Mouse (Mus musculus): Measurements from ENCODE around the gene Prkce. TPM values are rescaled to one million over a fixed set of nuclear protein-coding genes. Genes with fewer than 3 reads are reported as not detected.

Gene Prkce
- polyA plus RNA-seq, 1 experiment, result 4.8 TPM

DNA sequence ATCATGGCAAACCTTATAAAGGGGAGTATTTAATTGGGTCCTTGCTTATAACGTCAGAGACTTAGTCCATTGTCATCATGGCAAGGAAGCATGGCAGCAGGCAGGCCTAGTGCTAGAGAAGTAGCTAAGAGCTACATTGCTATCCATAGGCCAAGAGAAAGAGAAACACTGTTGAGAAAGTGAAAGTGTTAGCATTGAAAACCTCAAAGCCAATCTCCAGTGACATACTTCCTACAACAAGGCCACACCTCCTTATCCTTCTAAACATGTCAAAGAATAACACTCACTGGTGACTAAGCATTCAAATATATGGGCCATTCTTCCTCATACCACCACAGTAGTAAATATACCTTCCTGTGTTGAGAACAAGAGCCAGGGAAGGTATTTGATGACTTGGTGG is 20.2 kb downstream of the Prkce start:
- Histone ChIP-seq H3K27ac (ENCODE audit: control insufficient read depth, insufficient read depth, low read depth, low read length, poor library complexity) (no peak overlapping the region), H3K4me1 (ENCODE audit: control insufficient read depth, insufficient read depth, low read length) (peaks cover 5% of the 10 kb centered on the region; the same call in 1 of the 2 replicates), H3K4me3 (replicated peaks; ENCODE audit: control insufficient read depth, low read depth, low read length) (no peak overlapping the region)
- WGBS, result 5% methylated on average over 1 of the region's 1 CpGs
- no peak for TF ChIP-seq CTCF (IDR thresholded peaks at IDR 0.05; ENCODE audit: control insufficient read depth, insufficient read depth, low read length)
- TF ChIP-seq POLR2A (IDR thresholded peaks at IDR 0.05; ENCODE audit: borderline replicate concordance, control insufficient read depth, low read depth, low read length), result no peak

DNA sequence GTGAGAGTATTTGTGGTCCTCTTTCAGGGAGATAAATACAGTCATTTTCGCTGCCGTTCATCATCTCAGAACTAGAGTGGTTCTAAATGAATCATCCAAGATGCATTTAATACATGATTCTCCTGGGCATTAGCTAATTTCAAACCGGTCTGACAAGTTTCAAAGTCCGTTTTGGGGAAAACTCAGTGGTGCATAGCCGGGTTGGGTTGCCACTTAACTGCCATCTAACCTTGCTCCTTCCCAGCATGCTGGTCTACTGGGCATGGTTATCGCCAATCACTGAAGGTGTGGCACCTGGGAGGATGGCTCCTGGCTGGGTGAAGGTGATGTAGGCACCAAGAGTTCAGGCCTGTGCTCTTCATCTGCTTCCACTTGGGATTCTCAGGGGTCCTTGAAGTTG is 26.4 kb downstream of the Prkce start:
- H3K4me1 ChIP-seq (ENCODE audit: control insufficient read depth, insufficient read depth, low read length), result no peaks in the 10 kb centered on the region
- TF ChIP-seq POLR2A (IDR thresholded peaks at IDR 0.05; ENCODE audit: borderline replicate concordance, control insufficient read depth, low read depth, low read length) (no peak), CTCF (IDR thresholded peaks at IDR 0.05; ENCODE audit: control insufficient read depth, insufficient read depth, low read length) (no peak)
- WGBS, result 83% methylated on average over 6 of the region's 6 CpGs
- no peak overlapping the region for H3K27ac ChIP-seq (ENCODE audit: control insufficient read depth, insufficient read depth, low read depth, low read length, poor library complexity)
- no peak overlapping the region for H3K4me3 ChIP-seq (replicated peaks; ENCODE audit: control insufficient read depth, low read depth, low read length)

DNA sequence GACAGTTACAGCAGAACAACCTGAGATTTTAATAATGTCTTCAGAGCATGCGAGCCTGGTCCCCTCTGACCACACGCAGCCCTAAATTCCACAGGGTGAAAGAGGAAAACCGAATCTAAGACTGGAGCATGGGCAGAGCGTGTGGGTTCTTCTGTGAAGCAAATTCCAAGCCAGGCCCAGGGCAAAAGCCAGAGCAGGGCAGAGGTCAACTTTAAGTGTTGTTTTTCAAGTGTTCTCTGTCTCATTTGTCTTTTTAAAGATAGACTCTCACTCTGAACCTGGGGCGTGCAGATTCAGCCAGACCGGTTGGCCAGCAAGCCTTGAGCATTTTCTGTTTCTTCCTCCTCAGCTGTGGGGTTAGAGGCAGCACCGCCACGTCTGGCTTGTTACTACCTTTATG is 27.3 kb downstream of the Prkce start:
- 88% methylated on average over 8 of the region's 8 CpGs for WGBS
- no peak overlapping the region for H3K4me3 ChIP-seq (replicated peaks; ENCODE audit: control insufficient read depth, low read depth, low read length)
- TF ChIP-seq CTCF (IDR thresholded peaks at IDR 0.05; ENCODE audit: control insufficient read depth, insufficient read depth, low read length), result no peak
- TF ChIP-seq POLR2A (IDR thresholded peaks at IDR 0.05; ENCODE audit: borderline replicate concordance, control insufficient read depth, low read depth, low read length), result no peak
- no peak overlapping the region for H3K27ac ChIP-seq (ENCODE audit: control insufficient read depth, insufficient read depth, low read depth, low read length, poor library complexity)
- H3K4me1 ChIP-seq (ENCODE audit: control insufficient read depth, insufficient read depth, low read length), result no peaks in the 10 kb centered on the region

DNA sequence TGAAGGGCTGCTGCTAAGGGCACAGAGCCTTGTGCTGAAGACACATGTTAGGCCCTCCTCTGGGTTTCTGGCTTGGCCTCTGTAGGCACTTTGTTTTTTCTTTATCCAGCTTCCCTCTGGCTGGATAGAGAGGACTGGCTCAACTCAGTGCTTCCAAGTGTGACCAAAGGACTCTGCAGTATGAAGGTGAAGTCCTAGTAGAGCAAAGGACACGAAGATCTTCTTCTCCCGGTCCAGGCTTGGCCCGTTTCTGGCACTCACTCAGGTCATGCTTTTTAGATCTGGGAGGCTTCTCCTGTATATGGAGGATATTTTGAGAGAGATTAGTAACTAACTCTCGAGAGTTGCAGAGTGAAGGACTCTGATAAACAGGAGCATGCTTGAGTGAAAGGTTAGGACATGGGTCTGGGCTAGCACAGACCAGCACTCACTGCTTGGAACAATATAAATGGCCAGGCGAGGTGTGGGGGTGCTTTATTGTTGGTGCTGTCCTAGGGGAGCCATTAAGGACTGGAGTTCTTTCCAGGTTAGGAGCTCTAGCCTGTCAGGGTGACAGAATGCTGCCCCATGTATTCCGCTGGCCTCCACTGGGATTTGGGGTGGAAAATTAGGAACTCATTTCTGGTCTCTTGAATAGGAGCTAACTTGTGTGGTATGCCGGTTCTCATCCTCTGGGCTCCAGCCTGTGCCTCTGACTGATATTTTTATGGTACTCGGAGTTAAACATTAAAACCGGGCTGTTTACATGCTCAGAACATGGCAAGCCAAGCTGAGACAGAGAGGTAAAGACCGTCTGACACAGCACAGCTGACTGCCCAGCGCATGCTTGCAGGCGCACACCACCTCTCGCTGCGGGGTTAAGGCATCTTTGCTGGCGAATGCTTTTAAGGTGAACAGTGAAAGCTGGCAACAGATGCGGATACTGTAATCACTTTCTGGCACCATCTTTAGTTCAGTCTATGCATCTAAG is 31.2 kb downstream of the Prkce start:
- Histone ChIP-seq H3K4me3 (replicated peaks; ENCODE audit: control insufficient read depth, low read depth, low read length) (no peak overlapping the region), H3K27ac (ENCODE audit: control insufficient read depth, insufficient read depth, low read depth, low read length, poor library complexity) (no peak overlapping the region), H3K4me1 (ENCODE audit: control insufficient read depth, insufficient read depth, low read length) (peaks cover 2% of the 10 kb centered on the region; the same call in 1 of the 2 replicates)
- TF ChIP-seq POLR2A (IDR thresholded peaks at IDR 0.05; ENCODE audit: borderline replicate concordance, control insufficient read depth, low read depth, low read length), result no peak
- no peak for TF ChIP-seq CTCF (IDR thresholded peaks at IDR 0.05; ENCODE audit: control insufficient read depth, insufficient read depth, low read length)
- WGBS, result 83% methylated on average over 16 of the region's 16 CpGs

DNA sequence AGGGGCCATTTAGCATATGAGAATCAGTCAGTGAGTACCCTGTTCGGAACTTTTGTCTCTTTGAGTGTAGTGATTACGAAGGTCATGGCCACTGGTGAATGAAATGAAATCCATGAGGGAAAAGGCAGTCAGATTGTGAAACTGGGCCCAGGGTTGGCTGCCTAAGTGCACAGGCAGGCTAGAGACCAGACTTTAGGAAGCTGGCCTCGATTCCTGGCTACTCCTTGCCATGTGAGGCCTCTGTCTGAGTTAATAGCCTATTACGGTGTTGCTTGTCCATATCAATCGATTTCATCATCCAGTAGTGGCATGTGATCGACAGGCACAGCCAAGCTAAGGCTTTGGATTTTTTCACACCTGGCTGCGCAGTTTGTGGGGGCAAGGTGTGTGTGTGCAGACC is 34.4 kb downstream of the Prkce start:
- peaks cover 5% of the 10 kb centered on the region; the same call in 1 of the 2 replicates for H3K4me1 ChIP-seq (ENCODE audit: control insufficient read depth, insufficient read depth, low read length)
- no peak overlapping the region for H3K4me3 ChIP-seq (replicated peaks; ENCODE audit: control insufficient read depth, low read depth, low read length)
- TF ChIP-seq CTCF (IDR thresholded peaks at IDR 0.05; ENCODE audit: control insufficient read depth, insufficient read depth, low read length) (no peak), POLR2A (IDR thresholded peaks at IDR 0.05; ENCODE audit: borderline replicate concordance, control insufficient read depth, low read depth, low read length) (no peak)
- 80% methylated on average over 7 of the region's 7 CpGs for WGBS
- no peak overlapping the region for H3K27ac ChIP-seq (ENCODE audit: control insufficient read depth, insufficient read depth, low read depth, low read length, poor library complexity)

DNA sequence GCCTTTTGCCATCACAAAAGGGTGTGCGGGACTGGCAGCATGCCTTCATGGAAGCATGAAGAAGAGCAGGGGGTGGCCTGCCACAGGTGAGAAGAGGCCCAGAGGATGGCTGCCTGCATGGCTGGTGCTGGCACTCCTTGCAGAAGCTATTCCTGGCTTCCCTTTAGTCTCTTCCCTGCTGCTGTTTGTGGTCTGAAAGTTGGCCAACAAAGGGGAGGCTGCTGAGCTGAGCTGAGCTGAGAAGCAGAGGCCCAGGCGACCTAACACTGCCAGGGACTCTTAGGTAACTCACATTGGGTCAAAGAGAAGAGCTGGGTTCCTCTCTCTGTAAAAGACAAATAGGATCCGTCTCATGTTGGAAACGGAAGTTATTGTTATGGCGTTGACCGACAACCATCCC is 35.4 kb downstream of the Prkce start:
- Histone ChIP-seq H3K4me3 (replicated peaks; ENCODE audit: control insufficient read depth, low read depth, low read length) (no peak overlapping the region), H3K27ac (ENCODE audit: control insufficient read depth, insufficient read depth, low read depth, low read length, poor library complexity) (no peak overlapping the region), H3K4me1 (ENCODE audit: control insufficient read depth, insufficient read depth, low read length) (peaks cover 5% of the 10 kb centered on the region; the same call in 1 of the 2 replicates)
- 44% methylated on average over 6 of the region's 6 CpGs for WGBS
- no peak for TF ChIP-seq CTCF (IDR thresholded peaks at IDR 0.05; ENCODE audit: control insufficient read depth, insufficient read depth, low read length)

DNA sequence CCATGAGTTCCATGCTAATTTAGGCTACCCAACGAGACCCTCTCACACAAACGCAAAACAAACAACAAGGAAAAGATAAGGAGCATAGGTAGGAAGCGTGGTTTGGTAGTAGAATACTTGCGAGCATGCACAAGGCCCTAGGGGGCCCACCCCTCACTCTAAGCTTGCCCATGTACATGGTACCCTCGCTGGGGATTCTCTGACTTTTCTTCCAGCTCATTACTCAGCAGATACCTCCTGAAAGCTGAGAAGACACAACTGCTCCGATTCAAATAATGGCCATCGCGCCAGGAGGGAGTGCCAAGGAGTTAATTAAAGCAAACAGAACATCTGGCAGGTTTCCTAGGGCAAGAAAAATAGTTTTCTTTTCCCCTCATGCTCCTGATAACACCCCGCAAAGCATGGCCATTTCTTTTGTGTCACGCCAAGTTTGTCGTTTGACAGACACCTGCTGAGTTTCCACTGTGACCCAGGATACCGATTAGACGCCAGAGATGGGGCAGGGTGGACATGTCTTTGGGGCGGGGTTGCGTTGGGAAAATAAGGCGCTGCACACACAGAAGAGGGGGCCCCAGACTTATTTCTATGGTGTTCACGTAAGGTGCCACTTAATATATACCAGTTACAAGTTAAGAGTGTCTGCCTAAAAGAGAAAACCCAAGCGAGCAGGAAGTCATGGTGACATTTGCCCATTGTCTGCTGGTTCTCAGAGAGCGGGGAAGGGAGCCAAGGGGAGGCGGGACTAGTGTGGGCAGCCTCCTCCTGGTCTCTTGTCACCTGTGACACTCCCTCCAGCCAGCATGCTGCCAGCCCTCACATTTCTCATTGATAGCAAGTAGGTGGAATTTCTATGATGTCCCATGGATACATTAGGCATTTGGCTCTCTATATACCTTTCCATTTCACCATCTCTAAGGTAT is 36.2 kb downstream of the Prkce start:
- no peak overlapping the region for H3K27ac ChIP-seq (ENCODE audit: control insufficient read depth, insufficient read depth, low read depth, low read length, poor library complexity)
- H3K4me3 ChIP-seq (replicated peaks; ENCODE audit: control insufficient read depth, low read depth, low read length), result no peak overlapping the region
- WGBS, result 72% methylated on average over 20 of the region's 20 CpGs
- TF ChIP-seq CTCF (IDR thresholded peaks at IDR 0.05; ENCODE audit: control insufficient read depth, insufficient read depth, low read length) (no peak), POLR2A (IDR thresholded peaks at IDR 0.05; ENCODE audit: borderline replicate concordance, control insufficient read depth, low read depth, low read length) (no peak)
- peaks cover 6% of the 10 kb centered on the region; the same call in 1 of the 2 replicates for H3K4me1 ChIP-seq (ENCODE audit: control insufficient read depth, insufficient read depth, low read length)

DNA sequence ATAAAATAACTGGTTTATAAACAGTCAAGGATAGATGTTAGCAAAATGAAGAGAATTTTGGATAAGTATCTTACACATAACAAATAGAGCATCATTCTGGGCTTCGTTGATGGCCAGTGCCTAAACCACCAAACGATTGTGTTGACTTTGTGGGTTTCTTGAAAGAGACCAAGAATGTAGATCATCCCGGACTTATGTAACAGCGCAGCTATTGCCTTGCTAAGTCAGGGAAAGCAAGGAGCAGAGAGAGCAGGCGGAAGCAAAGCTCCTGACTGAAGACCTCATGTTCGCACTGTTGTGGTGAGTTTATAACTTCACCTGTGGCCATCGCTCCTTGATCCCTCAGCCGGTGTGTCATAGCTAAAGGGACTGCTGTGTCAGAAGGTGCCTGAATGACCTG is 38.7 kb downstream of the Prkce start:
- Histone ChIP-seq H3K4me1 (ENCODE audit: control insufficient read depth, insufficient read depth, low read length) (peaks cover 6% of the 10 kb centered on the region; the same call in 1 of the 2 replicates), H3K27ac (ENCODE audit: control insufficient read depth, insufficient read depth, low read depth, low read length, poor library complexity) (no peak overlapping the region)
- WGBS, result 13% methylated on average over 8 of the region's 8 CpGs

More for the DNA sequence above, 38.7 kb downstream of the Prkce start:
- H3K4me3 ChIP-seq (replicated peaks; ENCODE audit: control insufficient read depth, low read depth, low read length), result no peak overlapping the region
- no peak for TF ChIP-seq CTCF (IDR thresholded peaks at IDR 0.05; ENCODE audit: control insufficient read depth, insufficient read depth, low read length)
- TF ChIP-seq POLR2A (IDR thresholded peaks at IDR 0.05; ENCODE audit: borderline replicate concordance, control insufficient read depth, low read depth, low read length), result no peak

Data from bone marrow, adult 2 months (tissue).